Mouse (Mus musculus) kidney, postnatal 0 days (tissue): ENCODE measurements around the gene Ces1g. TPM values are rescaled to one million over a fixed set of nuclear protein-coding genes. Genes with fewer than 3 reads are reported as not detected.

Experiments
- ATAC-seq: fragments of 200-750 bp; cut with Nextera tagmentation; replicated peaks from 2 replicates; pipeline ENCODE4 v1.8.0; 2017; ENCODE audit warnings: low read depth, moderate number of reproducible peaks, moderate TSS enrichment, moderate library complexity; ENCODE audit not compliant: low FRiP score
- DNase-seq: peaks from one replicate; pipeline ENCODE4 v3.0.0-alpha.2; 2016; ENCODE audit warnings: low spot score
- H3K27ac ChIP-seq: fragments of 300-500 bp; sonication (generic); 2 replicates; pipeline ENCODE4 v1.5.1; 2014; ENCODE audit warnings: mild to moderate bottlenecking
- H3K27me3 ChIP-seq: fragments of 300-500 bp; sonication (generic); 2 replicates; pipeline ENCODE4 v1.6.1; 2014; ENCODE audit warnings: low read length, mixed read lengths; ENCODE audit not compliant: insufficient read depth
- H3K36me3 ChIP-seq: fragments of 300-500 bp; sonication (generic); 2 replicates; pipeline ENCODE4 v1.6.1; 2014; ENCODE audit warnings: low read length, mixed read lengths; ENCODE audit not compliant: insufficient read depth
- H3K4me1 ChIP-seq: fragments of 300-500 bp; sonication (generic); replicated peaks from 2 replicates; pipeline ENCODE4 v1.6.1; 2014; ENCODE audit warnings: antibody characterized with exemption, low read length, mixed read lengths; ENCODE audit not compliant: insufficient read depth
- H3K4me2 ChIP-seq: fragments of 300-500 bp; sonication (generic); 2 replicates; pipeline ENCODE4 v1.6.1; 2014; ENCODE audit warnings: mild to moderate bottlenecking, low read length, moderate library complexity, mixed read lengths
- H3K4me3 ChIP-seq: fragments of 300-500 bp; sonication (generic); replicated peaks from 2 replicates; pipeline ENCODE4 v1.5.1; 2014; ENCODE audit warnings: low read depth, low read length
- H3K9ac ChIP-seq: fragments of 300-500 bp; sonication (generic); 2 replicates; pipeline ENCODE4 v1.6.1; 2014; ENCODE audit warnings: low read depth, low read length
- H3K9me3 ChIP-seq: fragments of 300-500 bp; sonication (generic); replicated peaks from 2 replicates; pipeline ENCODE4 v1.6.1; 2016; ENCODE audit warnings: low read length, inconsistent platforms, mixed read lengths
- CTCF ChIP-seq: IDR thresholded peaks from 2 replicates; pipeline ENCODE4 v1.5.1; 2016; ENCODE audit warnings: antibody characterized with exemption, low read depth, mild to moderate bottlenecking, moderate library complexity
- WGBS: fragments of 180-500 bp; shearing (Covaris S2); extraction: QIAGEN DNeasy Blood & Tissue Kit; methylation state at CpG from one replicate; pipeline ENCODE4 v1.1.7; 2014; 5-methylcytosine and 5-hydroxymethylcytosine counted together
- polyA plus RNA-seq: library from polyadenylated mRNA; unstranded; fragments of >200 nt; fragmentation: Nextera tagmentation; extraction: Ambion mirVana; gene quantifications from 2 replicates; pipeline ENCODE4 v1.2.1, GENCODE M21; 2015

Gene Ces1g
- polyA plus RNA-seq, 1 experiment from 2014 or later = 0.08 TPM

DNA sequence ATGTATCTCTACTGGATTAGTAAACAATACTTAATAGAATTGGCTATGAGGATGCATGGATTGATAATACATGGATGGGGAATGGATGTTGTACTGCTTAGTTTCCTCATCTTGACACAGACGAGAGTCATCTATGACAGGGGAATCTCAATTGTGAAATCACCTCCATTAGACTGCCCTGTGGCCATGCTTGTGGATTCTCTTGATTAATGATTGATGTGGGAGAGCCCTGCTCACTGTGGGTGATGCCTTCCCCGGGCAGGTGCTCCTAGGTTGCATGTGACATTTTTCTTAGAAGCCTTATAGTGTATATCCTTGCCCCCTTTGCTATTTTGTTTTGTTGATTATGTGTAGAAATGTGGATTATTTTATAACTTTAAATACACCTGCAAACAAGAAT is 12.0 kb downstream of the Ces1g start:
- no peak for TF ChIP-seq CTCF
- H3K36me3 ChIP-seq = no peaks in the 10 kb centered on the region
- H3K27me3 ChIP-seq = no peaks in the 10 kb centered on the region
- ATAC-seq = 0 out of 2 replicates have a peak, but pooled peaks have one; percentile 54
- 55% methylated on average over 2 of the region's 2 CpGs for WGBS
- no peak overlapping the region for H3K9ac ChIP-seq
- H3K4me1 ChIP-seq = no peaks in the 10 kb centered on the region
- no peaks in the 10 kb centered on the region for H3K9me3 ChIP-seq
- no peak overlapping the region for H3K4me2 ChIP-seq
- peak; percentile 14 for DNase-seq
- no peak overlapping the region for H3K27ac ChIP-seq
- no peak overlapping the region for H3K4me3 ChIP-seq

DNA sequence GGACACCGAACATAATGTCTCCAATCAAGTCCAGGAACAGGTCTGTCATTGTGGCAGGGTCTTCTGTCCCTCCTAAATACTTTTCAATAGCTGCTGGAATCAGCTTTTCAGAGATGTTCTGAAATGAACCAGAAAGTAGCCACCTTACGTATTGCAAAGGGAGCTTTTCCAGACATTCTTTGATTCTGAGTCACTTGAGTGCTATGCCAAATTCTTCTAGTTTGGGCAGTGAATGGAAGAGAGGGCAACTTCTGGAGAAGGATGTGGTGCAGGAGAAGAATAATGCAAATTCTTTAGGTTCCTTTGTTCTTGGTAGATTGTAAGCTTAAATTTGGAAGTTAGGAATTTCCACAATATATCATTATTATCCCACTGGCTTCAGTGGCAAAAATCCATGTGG is 20.1 kb downstream of the Ces1g start:
- no peaks in the 10 kb centered on the region for H3K36me3 ChIP-seq
- no peak overlapping the region for H3K4me3 ChIP-seq
- no peak for DNase-seq
- no peak overlapping the region for H3K9ac ChIP-seq
- 83% methylated on average over 2 of the region's 2 CpGs for WGBS
- H3K4me1 ChIP-seq = no peaks in the 10 kb centered on the region
- H3K27me3 ChIP-seq = no peaks in the 10 kb centered on the region
- ATAC-seq = no peak
- TF ChIP-seq CTCF = no peak
- no peaks in the 10 kb centered on the region for H3K9me3 ChIP-seq
- no peak overlapping the region for H3K4me2 ChIP-seq
- no peak overlapping the region for H3K27ac ChIP-seq

DNA sequence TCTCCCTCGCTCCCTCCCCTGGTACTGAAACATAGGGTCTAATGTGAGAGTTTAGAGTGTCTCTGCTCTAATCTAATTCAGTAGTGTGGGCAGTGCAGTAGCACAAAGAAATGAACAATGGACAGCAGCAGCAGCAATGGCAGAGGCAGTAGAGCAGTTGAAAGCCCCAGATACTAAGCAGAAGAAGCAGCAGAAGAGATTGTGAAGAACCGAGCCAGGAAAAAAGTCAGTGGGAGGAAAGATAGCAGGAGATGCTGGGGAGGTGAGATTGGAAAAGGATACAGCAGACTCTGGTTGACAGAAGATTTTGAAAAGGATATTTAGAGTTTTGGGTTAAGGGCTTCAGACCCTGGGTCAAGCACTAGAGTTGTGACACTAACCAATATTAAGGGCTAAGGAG is 21.6 kb downstream of the Ces1g start:
- no peaks in the 10 kb centered on the region for H3K4me1 ChIP-seq
- no peaks in the 10 kb centered on the region for H3K9me3 ChIP-seq
- 72% methylated on average over 2 of the region's 2 CpGs for WGBS
- no peak for TF ChIP-seq CTCF
- no peaks in the 10 kb centered on the region for H3K36me3 ChIP-seq
- no peak for ATAC-seq
- DNase-seq = no peak
- H3K4me3 ChIP-seq = no peak overlapping the region
- H3K4me2 ChIP-seq = no peak overlapping the region
- H3K27ac ChIP-seq = no peak overlapping the region
- H3K27me3 ChIP-seq = no peaks in the 10 kb centered on the region
- H3K9ac ChIP-seq = no peak overlapping the region

DNA sequence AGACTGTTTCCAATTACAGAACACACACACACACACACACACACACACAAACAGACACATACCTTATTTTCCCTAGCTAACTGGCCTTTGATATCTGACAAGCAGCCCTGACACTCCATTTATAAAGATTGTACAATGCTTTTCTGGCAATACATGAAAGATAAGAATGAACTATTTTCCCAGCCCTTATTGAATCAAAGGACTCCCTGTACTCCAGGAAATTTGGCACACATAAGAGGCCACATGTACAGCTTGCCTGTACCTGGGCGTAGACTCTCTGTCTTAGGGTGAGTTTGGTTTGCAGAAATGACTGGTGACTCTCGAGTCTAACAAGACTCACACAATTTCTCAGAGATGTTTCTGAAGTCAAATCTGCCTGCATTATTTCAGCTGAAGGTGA is 53.2 kb downstream of the Ces1g start:
- WGBS = 82% methylated on average over 2 of the region's 2 CpGs
- Histone ChIP-seq H3K4me3 (no peak overlapping the region), H3K4me2 (no peak overlapping the region), H3K27me3 (no peaks in the 10 kb centered on the region), H3K4me1 (no peaks in the 10 kb centered on the region), H3K9ac (no peak overlapping the region), H3K9me3 (no peaks in the 10 kb centered on the region), H3K36me3 (no peaks in the 10 kb centered on the region), H3K27ac (no peak overlapping the region)
- no peak for ATAC-seq
- no peak for TF ChIP-seq CTCF
- DNase-seq = no peak

DNA sequence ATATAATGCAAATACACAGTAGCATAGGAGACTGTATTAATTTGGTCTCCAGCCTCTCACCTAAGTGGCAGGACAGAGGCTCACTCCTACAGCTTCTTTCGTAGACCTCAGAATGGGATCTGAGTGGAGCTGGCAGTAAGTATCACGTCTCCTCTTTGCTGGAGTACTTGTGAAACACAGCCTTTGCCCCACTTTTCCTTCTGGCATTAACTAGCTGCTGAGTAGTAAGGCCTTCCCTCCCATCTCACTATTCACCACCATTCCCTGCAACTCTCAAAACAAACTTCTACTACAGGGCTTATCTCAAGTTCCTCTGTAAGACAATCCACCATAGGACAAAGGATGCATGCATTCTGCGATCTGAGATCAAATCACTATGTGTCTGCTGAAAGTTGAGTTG is 54.8 kb downstream of the Ces1g start:
- ATAC-seq = no peak
- no peak for TF ChIP-seq CTCF
- H3K4me3 ChIP-seq = no peak overlapping the region
- H3K4me1 ChIP-seq = no peaks in the 10 kb centered on the region
- H3K9me3 ChIP-seq = no peaks in the 10 kb centered on the region
- no peak overlapping the region for H3K9ac ChIP-seq
- no peaks in the 10 kb centered on the region for H3K36me3 ChIP-seq
- 66% methylated on average over 3 of the region's 3 CpGs for WGBS
- no peaks in the 10 kb centered on the region for H3K27me3 ChIP-seq
- no peak overlapping the region for H3K27ac ChIP-seq
- no peak overlapping the region for H3K4me2 ChIP-seq
- no peak for DNase-seq

DNA sequence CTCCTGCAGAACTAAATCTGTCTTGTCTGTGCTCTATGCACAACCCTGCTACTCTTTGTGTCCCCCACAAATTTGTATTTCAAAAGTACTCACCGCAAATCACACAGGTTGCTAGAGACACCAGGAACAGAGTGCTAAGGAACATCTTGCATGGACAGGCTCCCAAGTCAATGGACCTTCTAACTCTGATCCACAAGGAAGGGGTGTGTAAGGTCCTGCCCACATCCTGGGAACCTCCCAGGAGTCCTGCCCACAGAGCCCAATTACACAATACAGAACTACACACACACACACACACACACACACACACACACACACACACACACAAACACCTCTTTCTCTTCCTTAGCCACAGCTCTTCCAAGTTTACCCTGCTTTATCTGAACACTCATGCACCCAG is 57.6 kb downstream of the Ces1g start, which contains the start of gene Ces1f:
TSS of gene Ces1f (minus strand) at position 192 of the 400 bp plus-strand sequence.
- DNase-seq (no peak), ATAC-seq (no peak)
- no peak for TF ChIP-seq CTCF
- WGBS = 95% methylated on average over 1 of the region's 1 CpGs
- no peaks in the 10 kb centered on the region for H3K4me1 ChIP-seq
- H3K9me3 ChIP-seq = no peaks in the 10 kb centered on the region
- H3K4me3 ChIP-seq = no peak within 1 kb of the TSS
- no peak within 1 kb of the TSS for H3K27ac ChIP-seq
- no peaks in the 10 kb centered on the region for H3K27me3 ChIP-seq
- no peak within 1 kb of the TSS for H3K9ac ChIP-seq
- H3K4me2 ChIP-seq = no peak within 1 kb of the TSS
- no peaks in the 10 kb centered on the region for H3K36me3 ChIP-seq

DNA sequence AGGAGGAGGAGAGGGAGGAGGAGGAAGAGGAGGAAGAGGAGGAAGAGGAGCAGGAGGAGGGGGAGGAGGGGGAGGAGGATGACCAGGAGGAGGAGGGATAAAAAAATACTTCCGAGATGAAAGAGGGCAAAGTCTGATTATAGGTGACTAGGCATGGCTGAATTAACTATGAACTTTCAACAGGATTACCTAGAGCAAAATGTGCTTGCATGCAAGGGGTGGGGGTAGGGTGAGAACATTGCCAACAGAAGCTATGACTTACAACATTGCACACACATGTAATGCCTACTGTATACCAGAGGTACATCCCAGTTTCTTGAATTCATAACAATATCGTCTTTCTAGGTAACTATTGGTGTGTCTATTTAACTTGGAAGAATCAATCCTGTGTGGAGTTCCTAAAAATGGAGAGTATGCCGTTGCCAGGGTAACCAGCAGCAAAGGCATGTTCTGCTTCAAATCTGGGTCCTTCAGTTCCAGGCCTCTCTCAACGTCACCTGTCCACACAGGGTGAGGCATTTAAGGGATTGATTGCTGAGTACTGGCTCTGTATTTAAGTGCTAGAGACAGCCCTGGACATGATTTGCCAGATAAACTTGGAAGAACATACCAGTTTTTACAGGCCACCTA is 58.8 kb downstream of the Ces1g start:
- H3K4me3 ChIP-seq = no peak overlapping the region
- no peak overlapping the region for H3K4me2 ChIP-seq
- 80% methylated on average over 4 of the region's 4 CpGs for WGBS
- no peak for ATAC-seq
- no peak overlapping the region for H3K9ac ChIP-seq
- no peaks in the 10 kb centered on the region for H3K9me3 ChIP-seq
- H3K27ac ChIP-seq = no peak overlapping the region
- H3K4me1 ChIP-seq = no peaks in the 10 kb centered on the region
- no peak for TF ChIP-seq CTCF
- DNase-seq = peak; percentile 6
- no peaks in the 10 kb centered on the region for H3K36me3 ChIP-seq
- no peaks in the 10 kb centered on the region for H3K27me3 ChIP-seq
